Mouse (Mus musculus): ENCODE data around the gene Mroh2a. TPM values are rescaled to one million over a fixed set of nuclear protein-coding genes. Genes with fewer than 3 reads are reported as not detected.

Gene Mroh2a
- polyA plus RNA-seq, 1 experiment, result 0.08 TPM

DNA sequence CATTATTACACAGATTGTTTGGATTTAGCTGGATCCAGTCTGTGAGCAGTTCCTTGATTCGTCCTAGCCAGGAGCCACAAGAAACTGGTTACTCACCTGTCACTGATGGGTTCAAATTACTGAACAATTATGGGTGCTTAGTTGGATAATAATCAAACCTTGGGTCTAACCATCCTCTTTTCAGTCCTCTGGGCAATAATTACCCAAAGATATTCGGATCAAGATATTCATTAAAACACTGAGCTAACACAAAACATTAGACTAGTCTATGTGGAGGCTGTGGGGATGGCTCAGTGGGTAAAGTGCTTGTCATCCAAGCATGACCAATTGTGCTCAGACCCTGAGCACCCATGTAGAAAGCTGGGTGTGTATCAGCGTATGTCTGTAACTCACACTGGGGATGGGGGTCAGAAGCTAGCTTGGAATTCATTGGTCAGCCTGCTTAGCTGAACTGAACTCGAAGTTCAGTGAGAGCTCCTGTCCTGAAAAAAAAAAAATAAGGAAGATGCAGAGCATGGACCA lies 9.2 kb downstream of the Mroh2a start:
- Histone ChIP-seq H3K27ac (ENCODE audit: insufficient read depth, low read depth, low read length) (no peak overlapping the region), H3K27me3 (replicated peaks; ENCODE audit: control insufficient read depth, insufficient read depth, low read length) (no peaks in the 10 kb centered on the region), H3K4me1 (ENCODE audit: control insufficient read depth, insufficient read depth, low read length) (no peaks in the 10 kb centered on the region), H3K36me3 (ENCODE audit: control insufficient read depth, insufficient read depth, low read length) (no peaks in the 10 kb centered on the region), H3K4me3 (ENCODE audit: insufficient read depth, low read depth, low read length) (no peak overlapping the region)
- 37% methylated on average over 4 of the region's 4 CpGs for WGBS
- DNase-seq, result peak; percentile 89
- TF ChIP-seq POLR2A (IDR thresholded peaks at IDR 0.05; ENCODE audit: low read depth, low read length) (no peak), CTCF (conservative IDR thresholded peaks at IDR 0.05; ENCODE audit: insufficient read depth, insufficient read length, low read depth, low read length) (no peak)

DNA sequence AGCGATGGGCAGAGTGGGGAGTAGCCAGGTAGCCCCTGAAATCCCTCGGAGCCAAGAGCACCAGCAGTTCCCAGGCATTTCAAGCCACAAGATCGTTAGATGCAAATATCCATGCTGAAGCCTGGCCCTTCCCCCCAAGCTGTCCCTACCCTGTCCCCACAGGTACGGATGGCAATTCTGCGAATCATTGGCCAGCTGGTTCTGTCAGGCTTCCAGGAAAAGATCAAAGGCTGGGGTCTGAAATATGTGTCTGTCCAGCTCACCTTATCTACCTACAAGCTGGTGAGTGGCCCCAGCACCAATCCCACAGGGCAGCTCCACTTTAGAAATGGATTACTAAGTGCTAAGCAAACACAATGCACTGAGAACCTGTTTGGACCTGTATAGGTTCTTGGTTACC lies 10.5 kb downstream of the Mroh2a start:
- no peaks in the 10 kb centered on the region for H3K27me3 ChIP-seq (replicated peaks; ENCODE audit: control insufficient read depth, insufficient read depth, low read length)
- TF ChIP-seq CTCF (conservative IDR thresholded peaks at IDR 0.05; ENCODE audit: insufficient read depth, insufficient read length, low read depth, low read length) (no peak), POLR2A (IDR thresholded peaks at IDR 0.05; ENCODE audit: low read depth, low read length) (no peak)
- 70% methylated on average over 5 of the region's 5 CpGs for WGBS
- H3K36me3 ChIP-seq (ENCODE audit: control insufficient read depth, insufficient read depth, low read length), result no peaks in the 10 kb centered on the region
- no peaks in the 10 kb centered on the region for H3K4me1 ChIP-seq (ENCODE audit: control insufficient read depth, insufficient read depth, low read length)
- no peak for DNase-seq
- H3K27ac ChIP-seq (ENCODE audit: insufficient read depth, low read depth, low read length), result no peak overlapping the region
- no peak overlapping the region for H3K4me3 ChIP-seq (ENCODE audit: insufficient read depth, low read depth, low read length)

DNA sequence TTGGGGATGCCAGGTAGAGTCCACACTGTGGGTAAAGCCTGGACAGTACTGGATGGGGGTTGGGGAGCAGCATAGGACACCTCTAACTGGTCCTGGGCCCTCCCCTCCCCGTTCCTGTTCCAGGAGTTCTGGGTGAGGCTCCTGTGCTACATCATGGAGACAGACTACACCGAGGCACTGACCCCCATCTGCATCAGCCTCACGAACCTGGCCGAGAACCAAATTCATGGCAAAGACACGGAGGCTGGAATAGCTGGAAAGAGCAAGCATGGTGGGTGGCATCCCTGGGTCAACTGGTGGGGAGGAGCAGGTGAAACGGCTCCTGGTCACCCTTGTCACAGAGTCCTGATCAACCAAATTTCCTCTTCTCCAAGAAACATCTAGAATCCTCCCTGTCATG lies 12.0 kb downstream of the Mroh2a start:
- no peak overlapping the region for H3K4me3 ChIP-seq (ENCODE audit: insufficient read depth, low read depth, low read length)
- H3K4me1 ChIP-seq (ENCODE audit: control insufficient read depth, insufficient read depth, low read length), result no peaks in the 10 kb centered on the region
- no peak for TF ChIP-seq CTCF (conservative IDR thresholded peaks at IDR 0.05; ENCODE audit: insufficient read depth, insufficient read length, low read depth, low read length)
- no peak for TF ChIP-seq POLR2A (IDR thresholded peaks at IDR 0.05; ENCODE audit: low read depth, low read length)
- DNase-seq, result no peak
- WGBS, result 68% methylated on average over 6 of the region's 6 CpGs
- no peaks in the 10 kb centered on the region for H3K27me3 ChIP-seq (replicated peaks; ENCODE audit: control insufficient read depth, insufficient read depth, low read length)
- H3K27ac ChIP-seq (ENCODE audit: insufficient read depth, low read depth, low read length), result no peak overlapping the region
- H3K36me3 ChIP-seq (ENCODE audit: control insufficient read depth, insufficient read depth, low read length), result no peaks in the 10 kb centered on the region

DNA sequence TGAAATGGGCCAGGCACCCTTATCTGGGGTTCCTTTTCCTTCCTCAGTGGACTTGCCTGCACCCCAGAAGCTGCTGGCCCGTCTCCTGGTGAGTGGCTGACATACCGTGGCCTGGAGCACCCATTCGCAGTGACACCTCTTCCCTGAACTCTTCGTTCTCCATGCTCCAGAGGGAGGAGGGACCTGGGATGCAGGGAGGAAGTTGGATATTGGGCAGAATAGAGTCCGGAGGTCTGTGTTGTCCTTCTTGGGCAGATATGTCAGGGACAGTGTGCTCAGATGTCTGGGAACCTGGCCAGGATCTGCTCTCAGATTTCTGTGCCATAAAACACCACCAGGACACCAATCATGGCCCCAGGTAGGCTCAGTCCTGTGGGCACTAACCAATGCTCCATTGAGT lies 13.3 kb downstream of the Mroh2a start:
- TF ChIP-seq CTCF (conservative IDR thresholded peaks at IDR 0.05; ENCODE audit: insufficient read depth, insufficient read length, low read depth, low read length) (no peak), POLR2A (IDR thresholded peaks at IDR 0.05; ENCODE audit: low read depth, low read length) (no peak)
- Histone ChIP-seq H3K27me3 (replicated peaks; ENCODE audit: control insufficient read depth, insufficient read depth, low read length) (no peaks in the 10 kb centered on the region), H3K27ac (ENCODE audit: insufficient read depth, low read depth, low read length) (no peak overlapping the region), H3K4me1 (ENCODE audit: control insufficient read depth, insufficient read depth, low read length) (no peaks in the 10 kb centered on the region), H3K4me3 (ENCODE audit: insufficient read depth, low read depth, low read length) (no peak overlapping the region), H3K36me3 (ENCODE audit: control insufficient read depth, insufficient read depth, low read length) (no peaks in the 10 kb centered on the region)
- 74% methylated on average over 5 of the region's 5 CpGs for WGBS
- no peak for DNase-seq

DNA sequence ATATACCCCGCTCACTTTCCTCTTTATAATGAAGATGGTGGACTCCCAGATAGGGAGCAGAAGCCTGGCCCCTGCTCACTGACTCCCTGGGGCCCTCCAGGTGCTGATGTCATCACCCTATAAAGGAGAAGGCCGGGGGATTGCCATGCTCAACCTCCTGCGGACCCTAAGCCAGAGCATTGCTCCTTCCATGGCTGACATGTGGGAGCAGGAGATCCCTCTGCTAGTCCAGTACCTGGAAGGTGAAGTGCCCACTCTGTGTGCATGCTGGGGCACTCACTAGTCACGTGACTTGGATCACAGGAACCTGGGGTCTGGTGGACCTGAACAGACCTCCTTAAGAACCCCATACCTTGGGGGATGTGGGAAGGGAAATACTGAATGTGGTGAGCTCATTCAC lies 13.8 kb downstream of the Mroh2a start:
- DNase-seq, result no peak
- 67% methylated on average over 4 of the region's 4 CpGs for WGBS
- no peak overlapping the region for H3K4me3 ChIP-seq (ENCODE audit: insufficient read depth, low read depth, low read length)
- no peak overlapping the region for H3K27ac ChIP-seq (ENCODE audit: insufficient read depth, low read depth, low read length)
- no peaks in the 10 kb centered on the region for H3K36me3 ChIP-seq (ENCODE audit: control insufficient read depth, insufficient read depth, low read length)
- no peak for TF ChIP-seq CTCF (conservative IDR thresholded peaks at IDR 0.05; ENCODE audit: insufficient read depth, insufficient read length, low read depth, low read length)
- no peak for TF ChIP-seq POLR2A (IDR thresholded peaks at IDR 0.05; ENCODE audit: low read depth, low read length)
- H3K4me1 ChIP-seq (ENCODE audit: control insufficient read depth, insufficient read depth, low read length), result no peaks in the 10 kb centered on the region
- no peaks in the 10 kb centered on the region for H3K27me3 ChIP-seq (replicated peaks; ENCODE audit: control insufficient read depth, insufficient read depth, low read length)

DNA sequence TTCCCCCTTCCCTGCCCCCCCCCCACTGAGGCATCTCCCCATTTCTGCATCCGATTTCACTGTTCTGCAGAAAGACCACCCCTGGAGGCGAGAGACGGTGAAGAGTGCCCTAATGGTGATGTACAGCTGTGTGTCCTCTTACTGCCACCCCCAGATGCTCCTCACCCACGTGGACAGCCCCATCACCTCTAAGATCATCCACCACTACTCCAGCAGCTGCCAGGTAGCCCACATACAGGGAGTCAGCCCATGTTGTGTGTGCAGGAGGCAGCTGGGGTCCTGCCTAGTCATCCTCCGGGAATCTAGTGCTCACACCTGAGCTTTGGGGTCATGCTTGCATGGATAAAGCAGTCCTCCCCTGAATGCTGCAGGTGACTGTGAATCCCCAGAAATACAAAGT lies 17.1 kb downstream of the Mroh2a start:
- no peak overlapping the region for H3K27ac ChIP-seq (ENCODE audit: insufficient read depth, low read depth, low read length)
- 65% methylated on average over 5 of the region's 5 CpGs for WGBS
- H3K4me3 ChIP-seq (ENCODE audit: insufficient read depth, low read depth, low read length), result no peak overlapping the region
- H3K36me3 ChIP-seq (ENCODE audit: control insufficient read depth, insufficient read depth, low read length), result no peaks in the 10 kb centered on the region
- no peak for TF ChIP-seq CTCF (conservative IDR thresholded peaks at IDR 0.05; ENCODE audit: insufficient read depth, insufficient read length, low read depth, low read length)
- TF ChIP-seq POLR2A (IDR thresholded peaks at IDR 0.05; ENCODE audit: low read depth, low read length), result no peak
- no peaks in the 10 kb centered on the region for H3K27me3 ChIP-seq (replicated peaks; ENCODE audit: control insufficient read depth, insufficient read depth, low read length)
- DNase-seq, result no peak
- no peaks in the 10 kb centered on the region for H3K4me1 ChIP-seq (ENCODE audit: control insufficient read depth, insufficient read depth, low read length)

DNA sequence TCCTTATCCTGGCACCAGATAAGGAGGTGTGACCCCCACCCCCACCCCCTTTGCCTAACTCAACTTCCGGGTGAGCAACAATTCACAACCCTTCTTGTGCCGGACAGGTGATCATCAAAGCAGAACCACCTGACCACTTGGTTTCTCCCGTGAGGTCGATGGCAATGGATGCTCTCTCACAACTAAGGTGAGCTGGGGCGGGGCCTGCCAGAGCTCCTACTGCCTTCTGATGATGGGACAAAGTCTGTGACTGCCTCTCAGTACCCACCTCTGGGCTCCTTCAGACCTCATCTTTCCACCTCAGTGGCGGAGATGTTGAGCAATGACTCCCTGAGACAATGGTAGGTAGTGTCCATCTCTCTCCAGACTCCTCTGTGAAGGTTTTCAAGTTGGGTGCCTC lies 19.1 kb downstream of the Mroh2a start:
- Histone ChIP-seq H3K4me1 (ENCODE audit: control insufficient read depth, insufficient read depth, low read length) (no peaks in the 10 kb centered on the region), H3K27me3 (replicated peaks; ENCODE audit: control insufficient read depth, insufficient read depth, low read length) (no peaks in the 10 kb centered on the region), H3K4me3 (ENCODE audit: insufficient read depth, low read depth, low read length) (no peak overlapping the region), H3K36me3 (ENCODE audit: control insufficient read depth, insufficient read depth, low read length) (no peaks in the 10 kb centered on the region), H3K27ac (ENCODE audit: insufficient read depth, low read depth, low read length) (no peak overlapping the region)
- WGBS, result 77% methylated on average over 6 of the region's 6 CpGs
- no peak for TF ChIP-seq CTCF (conservative IDR thresholded peaks at IDR 0.05; ENCODE audit: insufficient read depth, insufficient read length, low read depth, low read length)
- no peak for TF ChIP-seq POLR2A (IDR thresholded peaks at IDR 0.05; ENCODE audit: low read depth, low read length)
- no peak for DNase-seq

Measured in kidney, adult 2 months (tissue).